Mouse (Mus musculus) T-helper 1 cell (primary cell): ENCODE measurements around the gene Fbxo40.

Source experiments
- in situ Hi-C: fragments of 300-600 bp; cut with MboI, MseI; formaldehyde crosslinking; loops from one replicate; pipeline ENCODE4 v1.15.1; 2025; ENCODE audit warnings: high pct_unique_total_duplicates

Fbxo40 gene

DNA sequence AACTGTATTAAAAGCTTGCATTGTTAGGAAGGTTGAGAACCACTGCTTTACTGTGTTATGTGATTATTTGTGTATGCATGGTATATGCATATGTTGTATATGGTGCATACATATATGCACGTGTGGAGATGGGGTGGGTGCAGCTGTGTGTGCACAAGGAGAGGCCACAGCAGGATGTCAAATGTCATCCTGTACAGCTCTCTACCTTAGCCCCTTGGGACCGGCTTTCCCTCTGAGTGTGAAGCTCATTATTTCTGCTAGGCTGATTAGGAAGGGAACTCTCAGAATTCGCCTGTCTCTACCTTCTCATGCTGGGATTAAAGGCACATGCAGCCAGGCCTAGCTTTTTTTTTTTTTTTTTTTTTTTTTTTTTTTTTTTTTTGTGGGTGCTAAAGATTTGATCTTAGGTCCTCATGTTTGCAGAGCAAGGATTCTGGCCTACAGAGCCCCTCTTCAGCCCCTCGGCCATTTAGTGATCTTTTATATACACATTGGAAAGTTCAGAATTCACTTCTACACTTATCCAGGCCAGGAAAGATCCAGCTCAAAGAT lies 42.5 kb downstream of the Fbxo40 start:
- in situ Hi-C loops = loop anchor here (25.0 kb wide), 1 partner anchor 590 kb away; the partner anchor contains the start of genes Gtf2e1 and Rabl3

DNA sequence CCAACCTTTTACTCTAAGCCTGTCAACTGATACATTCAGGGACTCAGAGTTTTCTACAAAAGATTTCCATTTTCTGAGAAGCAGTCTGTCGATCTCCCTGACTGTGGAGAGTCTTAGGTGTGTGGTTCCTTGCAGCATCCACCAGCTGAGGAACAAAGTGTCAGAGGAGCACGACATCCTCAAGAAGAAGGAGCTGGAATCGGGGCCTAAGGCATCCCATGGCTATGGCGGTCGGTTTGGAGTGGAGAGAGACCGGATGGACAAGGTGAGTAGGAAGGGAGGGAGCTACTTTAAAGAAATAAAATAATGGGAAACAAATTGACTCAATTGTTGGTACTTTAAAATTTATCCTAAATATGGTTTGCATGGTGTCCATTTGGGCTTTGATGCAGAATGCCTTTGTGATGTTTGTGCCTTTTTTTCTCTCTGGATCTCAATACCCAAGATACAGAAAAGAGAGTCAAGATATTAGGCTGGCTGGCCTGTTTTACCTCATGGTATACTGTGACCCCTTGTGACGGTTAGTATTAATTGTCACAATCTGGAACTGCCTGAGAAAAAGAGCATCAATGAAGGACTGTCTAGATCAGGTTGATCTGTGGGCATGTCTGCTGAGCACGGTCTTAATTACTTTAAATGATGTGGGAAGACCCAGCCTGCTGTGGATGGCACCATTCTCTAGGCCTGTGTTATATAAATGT lies 43.7 kb downstream of the Fbxo40 start:
- in situ Hi-C loops = loop anchor here (25.0 kb wide), 1 partner anchor 591 kb away; the partner anchor contains the start of genes Gtf2e1 and Rabl3

DNA sequence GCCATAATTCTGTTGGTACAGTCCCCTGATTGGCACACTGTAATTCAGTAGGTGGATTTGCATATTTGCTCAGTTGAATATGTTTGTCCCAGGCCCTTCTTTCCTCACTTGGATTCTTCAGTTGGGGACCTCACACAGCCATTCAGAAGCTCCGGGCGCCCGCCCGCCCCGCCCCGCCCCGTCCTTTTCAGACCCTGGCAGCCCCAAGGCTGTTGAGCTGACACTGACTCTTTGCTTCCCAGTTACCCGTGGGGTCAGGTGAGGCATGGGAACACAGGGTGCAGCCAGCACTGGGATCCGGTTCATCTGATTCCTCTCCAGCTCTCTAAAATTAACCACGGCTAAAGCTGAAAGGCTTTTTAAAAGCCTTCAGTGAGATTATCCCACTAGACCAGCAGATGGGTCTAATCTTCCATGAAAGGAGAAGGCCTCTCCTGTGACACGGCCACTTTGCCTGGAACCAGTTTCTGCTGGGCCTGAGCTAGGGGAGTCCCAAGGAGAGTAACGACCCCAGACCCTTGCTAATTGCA lies 45.3 kb downstream of the Fbxo40 start:
- in situ Hi-C loops = loop anchor here (25.0 kb wide), 1 partner anchor 592 kb away; the partner anchor contains the start of genes Gtf2e1 and Rabl3

DNA sequence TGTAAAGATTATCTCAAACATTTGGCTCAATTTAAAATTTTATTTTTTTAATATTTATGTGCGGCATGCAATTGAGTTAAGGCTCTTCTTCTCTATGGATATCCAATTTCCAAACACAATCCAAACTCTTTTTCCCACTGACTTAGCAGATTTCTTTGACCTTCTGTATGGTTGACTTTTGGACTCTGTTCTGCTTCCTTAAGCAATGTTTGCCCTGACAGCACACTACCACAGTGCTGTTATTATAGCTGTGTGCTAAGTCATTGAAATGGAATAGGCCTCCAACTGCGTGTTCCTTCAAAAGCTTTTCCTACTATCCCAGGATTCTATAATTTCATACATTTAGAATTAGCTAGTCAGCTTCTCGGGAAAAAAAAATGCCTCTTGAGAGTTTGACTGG lies 46.7 kb downstream of the Fbxo40 start:
- in situ Hi-C loops = loop anchor here (25.0 kb wide), 1 partner anchor 594 kb away; the partner anchor contains the start of genes Gtf2e1 and Rabl3

DNA sequence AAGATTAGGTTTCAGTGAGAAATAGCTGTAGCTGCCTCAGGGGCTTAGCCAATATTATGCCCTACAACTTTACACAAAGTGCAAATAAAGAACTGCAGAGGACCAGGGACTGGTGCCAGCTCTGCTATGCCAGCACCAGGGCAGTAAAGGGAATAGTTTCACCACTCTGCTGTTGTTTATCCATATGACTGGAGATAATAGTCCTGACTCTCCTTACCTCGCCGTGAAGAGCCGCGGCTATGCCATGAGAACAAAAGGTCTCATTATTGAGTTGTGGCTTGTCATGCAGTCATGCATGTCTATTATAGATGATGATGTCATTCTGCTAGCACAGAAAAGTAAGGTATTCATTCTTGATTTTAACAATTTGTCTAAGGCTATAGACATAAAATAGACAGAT lies 48.4 kb downstream of the Fbxo40 start:
- in situ Hi-C loops = loop anchor here (25.0 kb wide), 1 partner anchor 595 kb away; the partner anchor contains the start of genes Gtf2e1 and Rabl3

GRCm38 (mm10) chr16:36941137-36941727 lies 49.0 kb downstream of the Fbxo40 start:
- in situ Hi-C loops = loop anchor here (25.0 kb wide), 1 partner anchor 596 kb away; the partner anchor contains the start of genes Gtf2e1 and Rabl3

GRCm38 (mm10) chr16:36935814-36936213 lies 54.5 kb downstream of the Fbxo40 start:
- in situ Hi-C loops = loop anchor here (25.0 kb wide), 1 partner anchor 601 kb away; the partner anchor contains the start of genes Gtf2e1 and Rabl3

DNA sequence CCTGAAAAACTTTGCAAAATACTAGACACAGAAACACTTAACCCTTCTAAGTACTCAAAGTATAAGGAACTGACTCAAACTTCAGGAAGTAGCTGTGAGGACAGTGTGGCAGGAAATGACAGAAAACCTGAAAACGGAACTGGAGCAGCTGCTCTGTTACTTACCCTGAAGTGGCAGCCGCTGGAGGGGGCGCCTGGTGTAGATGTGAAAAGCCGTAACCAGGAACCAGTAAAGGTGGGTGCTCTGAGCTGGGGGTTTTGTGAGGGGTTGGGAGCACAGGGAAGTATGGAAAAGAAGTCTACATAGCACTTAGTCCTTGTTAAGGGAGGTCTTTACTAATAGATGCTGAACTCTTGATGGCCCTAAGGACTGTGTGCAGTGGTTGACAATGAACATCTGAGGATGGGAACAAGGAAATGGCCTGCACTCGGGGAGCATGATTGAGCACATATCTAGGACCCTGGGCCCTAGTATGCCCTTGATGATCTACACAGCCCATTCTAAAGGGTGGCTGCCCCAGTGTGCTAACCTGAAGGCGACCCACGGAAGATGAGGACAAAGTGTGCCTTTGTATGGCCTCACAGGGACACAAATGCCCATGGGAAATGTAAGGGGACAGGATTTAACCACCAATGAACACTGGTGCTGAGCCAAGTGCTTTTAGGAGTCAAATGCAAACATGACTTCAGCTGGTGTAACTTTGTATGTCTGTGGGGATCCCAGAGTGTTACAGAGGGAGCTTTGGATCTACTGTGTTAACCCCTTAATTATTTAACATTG lies 55.2 kb downstream of the Fbxo40 start, which contains the start of gene Hcls1:
Gene Hcls1, plus strand, starts transcription at position 143 of the 780 bp plus-strand sequence.
- in situ Hi-C loops = loop anchor here (5.0 to 25.0 kb wide), 3 partner anchors 48 to 602 kb away; partner anchors contain the start of genes Gtf2e1, Polq and Rabl3

DNA sequence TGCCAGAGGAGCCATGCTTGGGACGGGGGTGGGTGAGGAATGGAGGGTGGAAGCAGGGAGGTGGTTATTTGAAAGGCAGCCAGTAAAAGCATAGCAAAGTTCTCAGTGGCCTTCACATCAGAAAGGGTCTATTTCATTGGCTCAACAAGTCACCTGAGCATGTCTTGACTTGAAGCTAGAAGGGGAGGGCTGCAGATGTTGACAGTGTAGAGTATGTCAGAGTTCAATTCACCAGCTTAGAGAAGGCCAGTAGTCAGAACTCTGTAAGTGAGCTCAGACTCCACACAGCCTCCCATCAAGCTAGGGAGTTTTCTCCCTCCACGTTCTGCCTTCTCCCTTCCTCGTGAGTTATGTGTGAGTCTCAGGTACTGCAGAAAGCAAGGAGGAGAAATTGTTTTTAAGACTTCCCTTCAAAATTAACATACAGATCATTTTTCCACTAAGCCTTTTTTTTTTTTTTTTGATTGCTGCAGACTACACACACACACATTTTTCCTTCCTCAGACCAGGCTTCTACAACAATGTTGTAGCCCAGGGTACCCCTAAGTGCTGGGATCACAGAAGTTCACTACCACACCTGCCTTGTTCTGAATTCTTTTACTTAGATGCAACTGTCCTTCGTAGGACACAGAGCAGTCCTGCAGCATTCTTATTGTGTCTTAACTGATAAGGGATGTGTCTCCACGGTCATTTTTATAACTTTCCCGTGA lies 56.0 kb downstream of the Fbxo40 start:
- in situ Hi-C loops = loop anchor here (5.0 to 25.0 kb wide), 3 partner anchors 47 to 603 kb away; partner anchors contain the start of genes Gtf2e1, Polq and Rabl3

DNA sequence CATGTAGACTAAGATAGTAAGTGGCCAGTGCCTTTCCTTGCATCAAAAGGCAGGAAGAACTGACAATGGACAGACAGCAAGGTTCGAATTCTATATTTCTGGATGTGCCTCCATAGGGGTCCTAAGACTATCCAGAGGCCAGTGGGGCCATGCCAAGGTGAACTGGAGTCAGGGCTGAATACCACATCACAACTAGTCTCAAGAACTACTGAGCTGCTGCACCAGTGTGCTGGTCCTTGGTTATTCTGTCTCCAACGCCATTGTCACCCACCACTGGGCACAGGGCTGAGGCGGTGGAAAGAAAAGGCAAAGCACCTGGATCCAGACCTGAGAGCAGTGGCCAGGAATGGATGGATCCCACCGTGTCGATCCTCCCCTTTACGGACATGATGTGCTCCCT lies 57.7 kb downstream of the Fbxo40 start:
- in situ Hi-C loops = loop anchor here (5.0 to 25.0 kb wide), 3 partner anchors 45 to 605 kb away; partner anchors contain the start of genes Gtf2e1, Polq and Rabl3

GRCm38 (mm10) chr16:36931976-36932375 lies 58.3 kb downstream of the Fbxo40 start:
- in situ Hi-C loops = loop anchor here (5.0 to 25.0 kb wide), 3 partner anchors 45 to 605 kb away; partner anchors contain the start of genes Gtf2e1, Polq and Rabl3

DNA sequence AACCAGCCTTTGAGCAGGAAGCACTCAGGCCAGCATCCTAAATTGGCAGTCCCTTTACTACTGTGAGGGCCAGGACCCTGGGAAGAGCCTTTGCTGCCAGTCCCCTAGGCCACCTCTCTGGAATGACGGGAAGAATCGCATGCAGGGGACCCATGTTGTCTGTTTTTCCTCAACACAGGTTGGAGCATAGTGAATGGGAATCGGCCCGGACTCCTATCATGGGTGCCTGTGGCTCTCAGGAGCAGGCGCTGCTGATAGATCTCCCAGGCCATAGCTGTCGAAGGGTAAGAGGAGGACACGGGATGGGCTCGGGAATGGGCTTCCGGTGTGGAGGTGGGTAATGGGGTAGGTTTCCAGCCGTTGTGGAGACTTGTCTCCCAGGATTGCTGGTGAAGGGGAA lies 58.9 kb downstream of the Fbxo40 start:
- in situ Hi-C loops = loop anchor here (5.0 to 25.0 kb wide), 3 partner anchors 44 to 606 kb away; partner anchors contain the start of genes Gtf2e1, Polq and Rabl3

DNA sequence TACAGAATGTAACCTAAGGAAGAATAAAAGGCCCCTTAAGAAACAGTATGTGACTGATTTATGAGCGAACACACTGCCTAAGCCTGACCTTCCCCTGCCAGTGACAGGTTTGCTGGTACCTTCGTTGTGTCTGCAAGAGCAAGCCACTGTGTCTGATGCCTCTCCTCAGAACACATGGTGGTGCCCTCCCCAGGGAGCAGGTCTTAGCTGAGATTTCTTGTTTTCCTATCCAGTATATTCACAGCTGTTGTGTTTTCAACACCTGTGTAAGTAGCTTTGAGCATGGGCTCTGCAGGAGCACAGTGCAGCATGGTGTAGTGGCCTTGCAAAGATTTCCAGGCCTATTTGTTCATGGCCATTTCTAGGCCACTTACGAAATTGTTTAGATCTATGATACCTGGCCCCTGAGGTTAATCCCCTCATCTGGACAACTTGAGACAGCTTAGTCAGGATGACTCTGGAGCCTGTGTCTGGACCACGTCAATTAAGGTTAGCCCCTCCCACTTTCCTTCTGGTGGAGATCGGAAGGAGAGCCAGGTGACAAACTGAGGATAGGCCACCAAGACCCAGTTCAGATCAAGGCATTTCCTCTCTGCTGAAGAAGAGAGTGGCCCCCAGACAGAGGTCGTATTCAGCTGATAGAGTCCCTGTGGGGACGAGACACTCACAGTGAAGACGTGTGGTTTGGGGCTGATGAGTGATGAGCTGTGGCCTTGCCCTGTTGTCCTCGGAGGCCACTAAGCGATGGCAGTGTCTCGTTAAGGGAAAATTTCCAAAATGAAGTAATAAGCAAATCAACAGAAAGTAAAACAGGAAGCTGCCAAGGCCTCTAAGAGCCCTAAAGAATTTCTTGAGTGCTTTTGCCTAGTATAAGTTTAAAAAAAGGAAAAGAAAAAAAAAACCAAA lies 59.8 kb downstream of the Fbxo40 start:
- in situ Hi-C loops = loop anchor here (5.0 to 25.0 kb wide), 3 partner anchors 43 to 607 kb away; partner anchors contain the start of genes Gtf2e1, Polq and Rabl3

DNA sequence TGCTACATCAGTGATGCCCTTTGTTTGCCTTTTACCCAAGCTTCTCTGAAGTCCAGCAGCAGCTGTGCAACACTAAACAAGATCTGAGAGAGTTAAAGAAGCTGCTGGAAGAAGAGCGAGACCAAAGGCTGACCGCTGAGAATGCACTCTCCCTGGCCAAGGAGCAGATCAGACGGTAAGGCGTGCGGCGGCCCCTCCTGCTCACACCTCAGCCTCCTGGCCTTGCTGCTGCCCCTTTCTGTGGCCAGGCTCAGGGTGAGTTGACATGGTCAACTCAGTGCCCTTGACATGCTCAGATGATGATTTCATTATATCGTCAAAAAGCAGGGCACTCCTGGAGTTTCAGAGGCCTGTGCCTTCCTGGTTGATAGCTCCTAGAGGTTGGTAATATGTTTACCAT lies 61.1 kb downstream of the Fbxo40 start:
- in situ Hi-C loops = loop anchor here (25.0 kb wide), 1 partner anchor 608 kb away; the partner anchor contains the start of genes Gtf2e1 and Rabl3

GRCm38 (mm10) chr16:36928106-36928500 lies 62.2 kb downstream of the Fbxo40 start:
- in situ Hi-C loops = loop anchor here (25.0 kb wide), 1 partner anchor 609 kb away; the partner anchor contains the start of genes Gtf2e1 and Rabl3

DNA sequence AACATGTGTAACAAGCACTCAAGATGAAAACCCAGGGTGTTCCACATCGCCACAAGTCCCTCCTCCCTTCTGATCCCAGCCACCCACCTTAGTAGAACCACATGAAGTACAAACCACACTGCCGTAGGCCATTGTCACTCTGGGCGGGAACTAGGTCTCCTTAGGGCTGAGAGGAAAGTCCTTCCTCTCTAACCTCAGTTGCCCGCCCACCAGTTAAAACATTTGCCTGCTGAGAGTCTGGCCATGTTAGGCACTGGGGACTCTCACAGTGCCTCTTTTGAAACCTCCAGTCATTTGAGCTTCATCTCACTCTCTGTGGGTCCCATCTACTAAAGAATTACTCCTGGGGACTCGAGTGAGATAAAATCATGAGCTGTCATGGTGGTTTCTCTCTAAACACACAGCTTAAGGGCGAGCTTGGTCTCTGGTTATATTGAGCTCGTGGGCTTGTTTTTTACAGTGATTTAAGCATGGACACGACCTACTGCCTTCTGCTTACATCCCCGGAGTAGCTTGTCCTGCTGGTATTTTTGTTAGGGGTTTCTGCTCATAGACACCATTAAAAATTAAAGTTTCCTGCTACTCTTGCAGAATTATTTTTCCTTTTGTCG lies 62.7 kb downstream of the Fbxo40 start:
- in situ Hi-C loops = loop anchor here (25.0 kb wide), 1 partner anchor 610 kb away; the partner anchor contains the start of genes Gtf2e1 and Rabl3

- in situ Hi-C loops = loop anchor here (25.0 kb wide), 1 partner anchor 611 kb away; the partner anchor contains the start of genes Gtf2e1 and Rabl3
Observed at GRCm38 (mm10) chr16:36926514-36927447, 63.5 kb downstream of the Fbxo40 start.
